Mouse (Mus musculus) MEL (cell line): ENCODE data around the gene Celf2. TPM values are rescaled to one million over a fixed set of nuclear protein-coding genes. Genes with fewer than 3 reads are reported as not detected.

Experiments used
- DNase-seq: peaks from one replicate; pipeline ENCODE4 v3.0.0; 2011; ENCODE audit warnings: low read depth, low spot score
- H3K27ac ChIP-seq: 2 replicates; pipeline ENCODE4 v1.5.1; 2012; ENCODE audit warnings: low read depth, mild to moderate bottlenecking, control low read depth, low read length, moderate library complexity; ENCODE audit not compliant: control insufficient read depth
- H3K27me3 ChIP-seq, 2 experiments: fragments of 150-350 bp in 1 of 2; sonication (generic) in 1 of 2; 2 replicates each; pipeline ENCODE4 v1.6.1; 2012; ENCODE audit warnings: low read length in 2 of 2, mild to moderate bottlenecking in 2 of 2, improper control_type of control experiment in 1 of 2, moderate library complexity in 1 of 2; ENCODE audit not compliant: insufficient read depth in 2 of 2, control insufficient read depth in 1 of 2
- H3K36me3 ChIP-seq, 2 experiments: 2 replicates each; pipeline ENCODE4 v1.6.1; 2012 to 2014; ENCODE audit warnings: low read length in 2 of 2, improper control_type of control experiment in 1 of 2, inconsistent platforms in 1 of 2, mild to moderate bottlenecking in 1 of 2; ENCODE audit not compliant: insufficient read depth in 2 of 2, control insufficient read depth in 1 of 2
- H3K4me1 ChIP-seq, 2 experiments: fragments of 150-350 bp in 1 of 2; sonication (generic) in 1 of 2; 2 replicates each; pipeline ENCODE4 v1.6.1; 2012; ENCODE audit warnings: low read length in 2 of 2, improper control_type of control experiment in 1 of 2, mild to moderate bottlenecking in 1 of 2; ENCODE audit not compliant: insufficient read depth in 2 of 2, control insufficient read depth in 1 of 2
- H3K4me3 ChIP-seq, 2 experiments: fragments of 150-350 bp in 1 of 2; sonication (generic) in 1 of 2; 2 replicates each; pipeline ENCODE4 v1.5.1; 2012; ENCODE audit warnings: low read depth in 2 of 2, low read length in 2 of 2, mild to moderate bottlenecking in 2 of 2, moderate library complexity in 2 of 2, control low read depth in 1 of 2, improper control_type of control experiment in 1 of 2; ENCODE audit not compliant: control insufficient read depth in 1 of 2, insufficient read depth in 1 of 2
- H3K79me2 ChIP-seq: 2 replicates; pipeline ENCODE4 v1.6.1; 2012; ENCODE audit warnings: mild to moderate bottlenecking, low read length, moderate library complexity; ENCODE audit not compliant: control insufficient read depth, poor library complexity, insufficient read depth
- H3K9ac ChIP-seq: 2 replicates; pipeline ENCODE4 v1.6.1; 2012; ENCODE audit warnings: low read depth, mild to moderate bottlenecking, control low read depth, low read length, moderate library complexity; ENCODE audit not compliant: control insufficient read depth, poor library complexity, severe bottlenecking
- H3K9me3 ChIP-seq: fragments of 150-350 bp; sonication (generic); replicated peaks from 2 replicates; pipeline ENCODE4 v1.6.1; 2012; ENCODE audit warnings: mild to moderate bottlenecking, low read length, improper control_type of control experiment, moderate library complexity; ENCODE audit not compliant: insufficient read depth
- CHD1 ChIP-seq: IDR thresholded peaks from 2 replicates; pipeline ENCODE4 v1.6.1; 2012; ENCODE audit warnings: low read depth, mild to moderate bottlenecking, inconsistent platforms, low read length, improper control_type of control experiment
- CHD2 ChIP-seq: IDR thresholded peaks from 2 replicates; pipeline ENCODE4 v1.6.1; 2011; ENCODE audit warnings: low read length, improper control_type of control experiment
- CTCF ChIP-seq, 3 experiments: IDR thresholded peaks in 2 of 3; conservative IDR thresholded peaks in 1 of 3; 2 replicates each; pipeline ENCODE4 v1.5.1; 2011 to 2012; ENCODE audit warnings: low read length in 3 of 3, low read depth in 2 of 3, mild to moderate bottlenecking in 2 of 3, improper control_type of control experiment in 1 of 3, inconsistent platforms in 1 of 3, mixed read lengths in 1 of 3, moderate library complexity in 1 of 3; ENCODE audit not compliant: control insufficient read depth in 1 of 3, insufficient read depth in 1 of 3, poor library complexity in 1 of 3, severe bottlenecking in 1 of 3
- E2F4 ChIP-seq: IDR thresholded peaks from 2 replicates; pipeline ENCODE4 v1.6.1; 2011; ENCODE audit warnings: low read depth, low read length, improper control_type of control experiment, borderline replicate concordance
- EP300 ChIP-seq, 2 experiments: IDR thresholded peaks; 2 replicates each; pipeline ENCODE4 v1.6.1; 2011; ENCODE audit warnings: improper control_type of control experiment in 2 of 2, low read length in 2 of 2, low read depth in 1 of 2, mild to moderate bottlenecking in 1 of 2
- ETS1 ChIP-seq: IDR thresholded peaks from 2 replicates; pipeline ENCODE4 v1.6.1; 2012; ENCODE audit warnings: low read depth, mild to moderate bottlenecking, inconsistent platforms, low read length, improper control_type of control experiment, moderate library complexity
- HCFC1 ChIP-seq: IDR thresholded peaks from 2 replicates; pipeline ENCODE4 v1.6.1; 2012; ENCODE audit warnings: low read depth, mild to moderate bottlenecking, inconsistent platforms, low read length, improper control_type of control experiment, moderate library complexity
- KAT2A ChIP-seq: conservative IDR thresholded peaks from 2 replicates; pipeline ENCODE4 v1.6.1; 2012; ENCODE audit warnings: low read depth, low read length, improper control_type of control experiment, inconsistent platforms
- MAFK ChIP-seq: IDR thresholded peaks from 2 replicates; pipeline ENCODE4 v1.6.1; 2011; ENCODE audit warnings: low read depth, mild to moderate bottlenecking, low read length, improper control_type of control experiment, borderline replicate concordance
- MAX ChIP-seq: IDR thresholded peaks from 2 replicates; pipeline ENCODE4 v1.6.1; 2011; ENCODE audit warnings: low read length, improper control_type of control experiment
- MAZ ChIP-seq: IDR thresholded peaks from 2 replicates; pipeline ENCODE4 v1.6.1; 2012; ENCODE audit warnings: low read depth, mild to moderate bottlenecking, inconsistent platforms, low read length, improper control_type of control experiment
- MYC ChIP-seq: IDR thresholded peaks from 2 replicates; pipeline ENCODE4 v1.6.1; 2011; ENCODE audit warnings: low read depth, mild to moderate bottlenecking, low read length, improper control_type of control experiment, moderate library complexity
- POLR2A ChIP-seq, 2 experiments: IDR thresholded peaks; 2 replicates each; pipeline ENCODE4 v1.6.1; 2011 to 2012; ENCODE audit warnings: low read length in 2 of 2, mild to moderate bottlenecking in 2 of 2, control low read depth in 1 of 2, improper control_type of control experiment in 1 of 2, low read depth in 1 of 2, moderate library complexity in 1 of 2; ENCODE audit not compliant: control insufficient read depth in 1 of 2, insufficient read depth in 1 of 2, poor library complexity in 1 of 2
- POLR2AphosphoS2 ChIP-seq: IDR thresholded peaks from 2 replicates; pipeline ENCODE4 v1.6.1; 2011; ENCODE audit warnings: low read length, improper control_type of control experiment
- POLR2AphosphoS5 ChIP-seq: IDR thresholded peaks from 2 replicates; pipeline ENCODE4 v1.6.1; 2012; ENCODE audit warnings: low read depth, borderline replicate concordance, mild to moderate bottlenecking, inconsistent platforms, low read length, moderate library complexity, mixed read lengths
- RAD21 ChIP-seq: IDR thresholded peaks from 2 replicates; pipeline ENCODE4 v1.6.1; 2011; ENCODE audit warnings: mild to moderate bottlenecking, low read depth, low read length, improper control_type of control experiment
- RCOR1 ChIP-seq: IDR thresholded peaks from 2 replicates; pipeline ENCODE4 v1.6.1; 2012; ENCODE audit warnings: low read depth, mild to moderate bottlenecking, inconsistent platforms, low read length, improper control_type of control experiment
- SIN3A ChIP-seq: IDR thresholded peaks from 2 replicates; pipeline ENCODE4 v1.6.1; 2012; ENCODE audit warnings: low read length, improper control_type of control experiment, inconsistent platforms
- SMC3 ChIP-seq: IDR thresholded peaks from 2 replicates; pipeline ENCODE4 v1.6.1; 2011; ENCODE audit warnings: low read depth, low read length, improper control_type of control experiment
- TAL1 ChIP-seq: IDR thresholded peaks from 2 replicates; pipeline ENCODE4 v1.6.1; 2012; ENCODE audit warnings: mild to moderate bottlenecking, inconsistent platforms, low read length, moderate library complexity, mixed read lengths
- TBP ChIP-seq: IDR thresholded peaks from 2 replicates; pipeline ENCODE4 v1.8.0; 2011; ENCODE audit warnings: low read depth, low read length, improper control_type of control experiment
- TCF12 ChIP-seq: IDR thresholded peaks from 2 replicates; pipeline ENCODE4 v1.6.1; 2014; ENCODE audit warnings: low read depth, mild to moderate bottlenecking, inconsistent platforms, low read length, improper control_type of control experiment, moderate library complexity
- UBTF ChIP-seq: IDR thresholded peaks from 2 replicates; pipeline ENCODE4 v1.6.1; 2012; ENCODE audit warnings: low read depth, mild to moderate bottlenecking, inconsistent platforms, low read length, improper control_type of control experiment, moderate library complexity, borderline replicate concordance; ENCODE audit not compliant: insufficient read depth
- USF2 ChIP-seq, 2 experiments: IDR thresholded peaks; 2 replicates each; pipeline ENCODE4 v1.6.1; 2011 to 2012; ENCODE audit warnings: improper control_type of control experiment in 2 of 2, low read length in 2 of 2, borderline replicate concordance in 1 of 2, inconsistent platforms in 1 of 2, low read depth in 1 of 2, mild to moderate bottlenecking in 1 of 2; ENCODE audit not compliant: insufficient read depth in 1 of 2
- ZKSCAN1 ChIP-seq: IDR thresholded peaks from 2 replicates; pipeline ENCODE4 v1.6.1; 2012; ENCODE audit warnings: low read depth, mild to moderate bottlenecking, inconsistent platforms, low read length, improper control_type of control experiment, moderate library complexity
- ZMIZ1 ChIP-seq: IDR thresholded peaks from 2 replicates; pipeline ENCODE4 v1.6.1; 2012; ENCODE audit warnings: low read depth, mild to moderate bottlenecking, inconsistent platforms, low read length, improper control_type of control experiment, moderate library complexity
- ZNF384 ChIP-seq: IDR thresholded peaks from 2 replicates; pipeline ENCODE4 v1.6.1; 2012; ENCODE audit warnings: low read depth, mild to moderate bottlenecking, inconsistent platforms, low read length, improper control_type of control experiment
- polyA plus RNA-seq, 2 experiments: library from polyadenylated mRNA; stranded (reverse) in 1 of 2; unstranded in 1 of 2; fragments of >175 nt in 1 of 2; fragments of >200 nt in 1 of 2; gene quantifications; 2 replicates each; pipeline versions ENCODE4 v1.2.1 to v1.2.4; 2012; ENCODE audit warnings: low replicate concordance in 2 of 2, low read depth in 1 of 2; ENCODE audit not compliant: insufficient read length in 2 of 2, insufficient read depth in 1 of 2, missing spikeins in 1 of 2
- total RNA-seq: library from RNA; depleted of rRNA; stranded (reverse); fragments of 300-350 nt; gene quantifications from 2 replicates; pipeline ENCODE4 v1.2.3, GENCODE M21; 2012

Gene Celf2
- total and polyA plus RNA-seq, 3 experiments = 8.9 to 16.7 TPM; not detected in 1

DNA sequence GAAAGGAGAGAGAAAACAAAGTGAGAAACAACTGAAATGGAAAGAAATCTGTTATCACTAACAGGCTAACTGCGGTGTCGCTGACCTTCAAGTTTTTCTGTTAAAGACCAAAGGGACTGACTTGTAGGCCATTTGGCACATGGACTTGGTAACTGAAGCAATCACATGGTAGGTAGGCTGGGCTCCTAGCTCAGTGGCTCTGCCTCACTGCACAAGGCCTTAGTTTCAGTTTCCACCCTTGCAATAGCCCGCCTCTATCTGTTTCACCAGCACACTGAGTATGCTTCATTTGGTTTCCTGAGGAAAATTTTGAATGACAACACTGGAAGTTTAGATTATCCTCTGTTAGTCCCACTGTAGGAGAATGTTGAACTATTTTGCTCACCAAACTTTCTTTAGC is 948.6 kb downstream of the Celf2 start:
- no peak overlapping the region for H3K9ac ChIP-seq
- no peak overlapping the region for H3K4me3 ChIP-seq
- no peak overlapping the region for H3K27ac ChIP-seq
- no peak for DNase-seq
- H3K27me3 ChIP-seq = no peaks in the 10 kb centered on the region
- no peaks in the 10 kb centered on the region for H3K4me1 ChIP-seq
- H3K9me3 ChIP-seq = no peaks in the 10 kb centered on the region
- no peaks in the 10 kb centered on the region for H3K79me2 ChIP-seq
- TF ChIP-seq HCFC1 (no peak), E2F4 (no peak), POLR2AphosphoS2 (no peak), TAL1 (no peak), UBTF (no peak), EP300 (IDR thresholded peaks at IDR 0.05; ENCODE audit: low read depth in 1 of 2, low read length in 2 of 2) (no peak), POLR2A (IDR thresholded peaks at IDR 0.05; ENCODE audit: control insufficient read depth in 1 of 2, insufficient read depth in 1 of 2, low read depth in 1 of 2, low read length in 2 of 2, poor library complexity in 1 of 2) (no peak), ZKSCAN1 (no peak), MYC (no peak), ETS1 (no peak), ZNF384 (no peak), SMC3 (no peak), TCF12 (no peak), RCOR1 (no peak), KAT2A (no peak), RAD21 (no peak), CTCF (IDR thresholded peaks at IDR 0.05 in 2 of 3, conservative IDR thresholded peaks at IDR 0.05 in 1 of 3; ENCODE audit: control insufficient read depth in 1 of 3, insufficient read depth in 1 of 3, low read depth in 2 of 3, low read length in 3 of 3, poor library complexity in 1 of 3, severe bottlenecking in 1 of 3) (no peak), MAZ (no peak), ZMIZ1 (no peak)
- no peaks in the 10 kb centered on the region for H3K36me3 ChIP-seq

DNA sequence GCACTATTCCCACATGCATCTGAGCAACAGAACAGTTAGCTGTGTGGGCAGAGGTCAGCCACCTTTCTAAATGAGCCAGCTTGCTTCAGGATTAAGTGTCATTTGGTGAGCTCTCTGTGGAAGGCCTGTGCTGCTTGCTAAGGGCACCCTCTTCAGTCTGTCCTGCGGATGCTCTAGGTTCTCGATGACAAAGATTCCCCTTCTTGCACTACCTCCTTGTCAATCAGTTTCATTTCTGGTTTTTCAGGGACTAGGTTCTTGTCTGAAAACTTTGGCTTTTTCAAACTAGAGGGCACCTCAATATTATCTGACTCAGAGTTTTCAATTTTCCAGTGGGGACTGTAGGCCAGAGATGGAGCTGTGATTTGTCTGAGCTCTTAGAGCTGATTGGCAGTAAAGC is 949.8 kb downstream of the Celf2 start:
- Histone ChIP-seq H3K9me3 (no peaks in the 10 kb centered on the region), H3K27me3 (no peaks in the 10 kb centered on the region), H3K36me3 (no peaks in the 10 kb centered on the region), H3K79me2 (no peaks in the 10 kb centered on the region), H3K4me3 (no peak overlapping the region), H3K4me1 (no peaks in the 10 kb centered on the region), H3K27ac (no peak overlapping the region)
- no peak for DNase-seq
- no peak for TF ChIP-seq EP300 (IDR thresholded peaks at IDR 0.05; ENCODE audit: low read depth in 1 of 2, low read length in 2 of 2)
- TF ChIP-seq SIN3A = no peak
- no peak for TF ChIP-seq CHD1
- TF ChIP-seq TAL1 = no peak
- TF ChIP-seq SMC3 = no peak
- TF ChIP-seq RAD21 = no peak
- no peak for TF ChIP-seq ETS1
- no peak for TF ChIP-seq USF2 (IDR thresholded peaks at IDR 0.05; ENCODE audit: borderline replicate concordance in 1 of 2, insufficient read depth in 1 of 2, low read depth in 1 of 2, low read length in 2 of 2)
- no peak for TF ChIP-seq MYC
- no peak for TF ChIP-seq KAT2A
- no peak for TF ChIP-seq TBP
- TF ChIP-seq HCFC1 = no peak
- TF ChIP-seq MAFK = no peak
- TF ChIP-seq POLR2AphosphoS5 = no peak
- TF ChIP-seq CHD2 = no peak
- TF ChIP-seq MAX = no peak
- TF ChIP-seq, all 39 proteins: peak for 0
- no peak overlapping the region for H3K9ac ChIP-seq
